Mouse (Mus musculus): ENCODE data around the gene Gm27179. TPM values are rescaled to one million over a fixed set of nuclear protein-coding genes. Genes with fewer than 3 reads are reported as not detected.
"Not testable (repeated sequence)": the region's sequence is repeated elsewhere in the genome, so short reads cannot be mapped to it uniquely, and the experiment has no call there.

The Gm27179 gene
- total RNA-seq, 2 experiments from 2014 or later = not detected

GRCm38 (mm10) chr14:69485466-69486135 is 26.7 kb downstream of the Gm27179 start:
- intact Hi-C loops (cut with DNase I) = not testable (repeated sequence)

GRCm38 (mm10) chr14:69473941-69474646 is 38.3 kb downstream of the Gm27179 start:
- intact Hi-C loops (cut with DNase I); DNase-seq (ENCODE audit: low spot score in 2 of 2): not testable (repeated sequence)

More at GRCm38 (mm10) chr14:69485466-69486135, 26.7 kb downstream of the Gm27179 start:
- not testable (repeated sequence) for DNase-seq (ENCODE audit: low spot score in 2 of 2)

- intact Hi-C loops (cut with DNase I); DNase-seq (ENCODE audit: low spot score in 2 of 2): not testable (repeated sequence)
Measured at GRCm38 (mm10) chr14:69473322-69473721, 39.0 kb downstream of the Gm27179 start.

- DNase-seq (ENCODE audit: low spot score in 2 of 2); intact Hi-C loops (cut with DNase I): not testable (repeated sequence)
Measured at GRCm38 (mm10) chr14:69470122-69470708, 42.1 kb downstream of the Gm27179 start.

- DNase-seq (ENCODE audit: low spot score in 2 of 2); intact Hi-C loops (cut with DNase I): not testable (repeated sequence)
Measured at GRCm38 (mm10) chr14:69467612-69468366, 44.6 kb downstream of the Gm27179 start.

- intact Hi-C loops (cut with DNase I); DNase-seq (ENCODE audit: low spot score in 2 of 2): not testable (repeated sequence)
Measured at GRCm38 (mm10) chr14:69464465-69464864, 47.9 kb downstream of the Gm27179 start.

Other genes with a start within 250 kb of the Gm27179 start
- under 1 TPM in 1 of 2 experiments, not detected in 1; 0.11 TPM for gene Synb, start 218.2 kb downstream of the Gm27179 start, total RNA-seq (2021)
- 10 to 100 TPM in 1 of 2 experiments, 1 to 10 TPM in 1; 9.8 to 12.8 TPM for gene Gm16867, start 9.2 kb downstream of the Gm27179 start, total RNA-seq (2021)
- gene Entpd4b, start 42.9 kb upstream of the Gm27179 start, total RNA-seq (2021) = 10 to 100 TPM; 37.7 to 38.4 TPM

Data from left cerebral cortex, postnatal 25 days (tissue).